Mouse (Mus musculus) heart, embryonic 11.5 days (tissue): ENCODE results near the gene Rtp2. TPM values are rescaled to one million over a fixed set of nuclear protein-coding genes. Genes with fewer than 3 reads are reported as not detected.
"Not testable (repeated sequence)": the region's sequence is repeated elsewhere in the genome, so short reads cannot be mapped to it uniquely, and the experiment has no call there.

Source experiments
- ATAC-seq: fragments of 200-750 bp; cut with Nextera tagmentation; replicated peaks from 2 replicates; pipeline ENCODE4 v1.8.0; 2017; ENCODE audit warnings: moderate library complexity; ENCODE audit not compliant: insufficient number of reproducible peaks, low FRiP score, low TSS enrichment
- H3K27ac ChIP-seq: fragments of 300-500 bp; sonication (generic); 2 replicates; pipeline ENCODE4 v1.5.1; 2014; ENCODE audit warnings: mild to moderate bottlenecking, low read depth, low read length
- H3K27me3 ChIP-seq: fragments of 300-500 bp; sonication (generic); 2 replicates; pipeline ENCODE4 v1.6.1; 2014; ENCODE audit warnings: mild to moderate bottlenecking, low read length, mixed read lengths; ENCODE audit not compliant: control insufficient read depth, insufficient read depth
- H3K36me3 ChIP-seq: fragments of 300-500 bp; sonication (generic); 2 replicates; pipeline ENCODE4 v1.6.1; 2014; ENCODE audit warnings: mild to moderate bottlenecking, low read length, moderate library complexity, mixed read lengths; ENCODE audit not compliant: control insufficient read depth, insufficient read depth
- H3K4me1 ChIP-seq: fragments of 300-500 bp; sonication (generic); 2 replicates; pipeline ENCODE4 v1.6.1; 2014; ENCODE audit warnings: low read length; ENCODE audit not compliant: control insufficient read depth, insufficient read depth
- H3K4me2 ChIP-seq: fragments of 300-500 bp; sonication (generic); 2 replicates; pipeline ENCODE4 v1.6.1; 2014; ENCODE audit warnings: mild to moderate bottlenecking, moderate library complexity
- H3K4me3 ChIP-seq: fragments of 300-500 bp; sonication (generic); 2 replicates; pipeline ENCODE4 v1.5.1; 2014; ENCODE audit warnings: low read depth, low read length
- H3K9ac ChIP-seq: fragments of 300-500 bp; sonication (generic); 2 replicates; pipeline ENCODE4 v1.6.1; 2014; ENCODE audit warnings: mild to moderate bottlenecking, low read depth, low read length, moderate library complexity
- H3K9me3 ChIP-seq: fragments of 300-500 bp; sonication (generic); replicated peaks from 2 replicates; pipeline ENCODE4 v1.6.1; 2016; ENCODE audit warnings: low read length; ENCODE audit not compliant: control insufficient read depth
- WGBS: fragments of 180-500 bp; shearing (Covaris S2); extraction: QIAGEN DNeasy Blood & Tissue Kit; methylation state at CpG from one replicate; pipeline ENCODE4 v1.1.7; 2014; ENCODE audit not compliant: insufficient replicate concordance; 5-methylcytosine and 5-hydroxymethylcytosine counted together
- polyA plus RNA-seq: library from polyadenylated mRNA; unstranded; fragments of >200 nt; fragmentation: Nextera tagmentation; extraction: Ambion mirVana; gene quantifications from 2 replicates; pipeline ENCODE4 v1.2.1, GENCODE M21; 2014

Gene Rtp2
- polyA plus RNA-seq, 1 experiment from 2014 or later: not detected

DNA sequence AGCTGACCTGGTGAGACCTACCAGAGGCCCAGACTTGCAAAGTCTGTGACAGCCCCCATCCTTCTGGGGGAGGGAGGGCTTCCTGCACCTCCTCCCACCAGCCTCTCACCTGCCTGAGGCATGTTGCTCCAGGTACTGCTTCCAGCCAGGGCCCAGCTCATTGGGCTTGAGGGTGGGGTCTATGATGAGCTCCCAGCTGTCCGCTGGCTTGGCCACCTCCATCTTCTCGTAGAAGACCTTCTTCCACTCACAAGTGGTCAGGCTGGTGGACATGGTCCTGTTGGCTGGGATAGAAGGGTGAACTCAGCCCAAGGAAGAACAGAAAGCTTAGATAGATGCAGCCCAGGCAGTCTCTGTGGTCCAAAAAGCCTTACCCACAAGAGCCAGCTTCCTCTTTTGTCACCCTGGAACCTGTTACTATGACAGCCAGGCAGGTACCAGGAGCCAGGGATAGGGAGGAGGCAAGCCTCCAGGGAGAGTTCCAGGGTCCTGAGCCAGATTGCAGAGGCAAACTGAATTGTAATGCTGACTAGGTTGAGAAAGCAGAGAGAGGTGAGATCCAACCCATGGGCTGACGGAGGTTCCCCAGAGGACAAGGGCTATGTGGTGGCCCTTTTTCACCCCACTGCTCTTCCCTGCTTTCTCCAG is 1.6 kb downstream of the Rtp2 start:
- no peaks in the 10 kb centered on the region for H3K9me3 ChIP-seq
- WGBS: 79% methylated on average over 3 of the region's 3 CpGs
- no peak overlapping the region for H3K9ac ChIP-seq
- H3K4me1 ChIP-seq: peaks cover 3% of the 10 kb centered on the region; the same call in 1 of the 2 replicates
- H3K4me2 ChIP-seq: no peak overlapping the region
- H3K27me3 ChIP-seq: peaks cover 6% of the 10 kb centered on the region; the same call in 1 of the 2 replicates
- no peak for ATAC-seq
- H3K36me3 ChIP-seq: no peaks in the 10 kb centered on the region
- H3K27ac ChIP-seq: no peak overlapping the region
- H3K4me3 ChIP-seq: no peak overlapping the region

DNA sequence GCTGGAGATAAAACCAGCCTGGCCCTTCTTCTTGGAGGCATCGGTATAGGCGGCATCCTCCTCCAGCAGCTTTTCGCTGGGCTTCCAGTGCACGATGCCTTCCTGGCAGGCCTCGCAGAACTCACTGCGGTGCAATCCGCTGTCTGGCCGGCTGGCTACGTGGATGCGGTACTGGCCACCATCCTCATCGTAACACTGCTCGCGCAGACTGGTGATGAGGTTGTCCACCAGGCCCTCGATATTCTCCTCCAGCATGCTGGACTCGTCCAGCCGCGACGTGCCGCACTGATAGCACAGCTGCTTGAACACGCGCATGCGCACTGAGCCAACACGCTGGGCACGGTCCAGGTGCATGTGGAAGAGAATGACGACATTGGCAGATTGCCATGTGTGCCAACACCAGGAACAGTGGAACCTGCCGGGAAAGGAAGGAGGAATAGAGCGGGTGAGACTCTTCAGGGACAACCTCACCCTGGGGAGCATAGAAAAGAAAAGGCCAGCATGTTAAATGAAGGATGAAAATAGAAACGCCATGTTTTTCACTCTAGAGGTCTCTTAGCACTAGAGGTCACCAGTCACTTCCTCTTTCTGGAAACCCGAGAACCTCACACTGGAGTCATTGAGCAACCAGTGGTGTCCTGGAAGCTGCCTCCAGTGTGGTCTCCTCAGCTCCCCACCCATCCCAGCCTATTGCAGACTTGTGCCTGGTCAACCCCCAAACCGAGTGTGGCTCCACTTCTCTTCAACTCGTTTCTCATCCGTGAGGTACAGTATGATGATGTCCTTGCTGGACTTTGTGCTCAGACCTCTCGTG is 4.7 kb downstream of the Rtp2 start:
- H3K27me3 ChIP-seq: peaks cover 6% of the 10 kb centered on the region; the same call in 1 of the 2 replicates
- no peak overlapping the region for H3K27ac ChIP-seq
- ATAC-seq: no peak
- H3K4me3 ChIP-seq: no peak overlapping the region
- no peaks in the 10 kb centered on the region for H3K9me3 ChIP-seq
- H3K4me1 ChIP-seq: peaks cover 3% of the 10 kb centered on the region; the same call in 1 of the 2 replicates
- no peaks in the 10 kb centered on the region for H3K36me3 ChIP-seq
- no peak overlapping the region for H3K9ac ChIP-seq
- WGBS: 87% methylated on average over 33 of the region's 33 CpGs
- no peak overlapping the region for H3K4me2 ChIP-seq

DNA sequence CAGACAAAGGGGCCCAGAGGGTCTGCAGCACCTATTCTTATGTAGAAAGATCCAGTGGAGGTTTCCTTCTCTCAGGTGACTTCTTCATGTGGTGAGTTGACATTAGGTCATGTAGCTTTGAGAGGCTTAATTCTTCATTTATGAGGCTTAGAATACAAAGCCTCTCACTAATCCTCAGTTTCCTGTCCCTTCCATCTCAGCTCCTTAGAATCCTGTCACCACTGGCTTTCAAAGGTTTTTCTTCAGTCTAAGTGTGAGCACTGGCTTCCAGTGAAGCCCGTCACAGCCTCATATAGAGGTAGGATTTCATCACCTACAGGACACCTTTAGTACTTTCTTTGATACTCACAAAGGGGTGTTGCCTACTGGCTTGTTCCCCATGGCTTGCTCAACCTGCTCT is 9.3 kb downstream of the Rtp2 start:
- no peak overlapping the region for H3K9ac ChIP-seq
- H3K36me3 ChIP-seq: no peaks in the 10 kb centered on the region
- no peaks in the 10 kb centered on the region for H3K4me1 ChIP-seq
- H3K4me2 ChIP-seq: no peak overlapping the region
- no peaks in the 10 kb centered on the region for H3K27me3 ChIP-seq
- no peaks in the 10 kb centered on the region for H3K9me3 ChIP-seq
- WGBS: 76% methylated on average over 1 of the region's 1 CpGs
- H3K4me3 ChIP-seq: no peak overlapping the region
- H3K27ac ChIP-seq: no peak overlapping the region
- ATAC-seq: no peak

DNA sequence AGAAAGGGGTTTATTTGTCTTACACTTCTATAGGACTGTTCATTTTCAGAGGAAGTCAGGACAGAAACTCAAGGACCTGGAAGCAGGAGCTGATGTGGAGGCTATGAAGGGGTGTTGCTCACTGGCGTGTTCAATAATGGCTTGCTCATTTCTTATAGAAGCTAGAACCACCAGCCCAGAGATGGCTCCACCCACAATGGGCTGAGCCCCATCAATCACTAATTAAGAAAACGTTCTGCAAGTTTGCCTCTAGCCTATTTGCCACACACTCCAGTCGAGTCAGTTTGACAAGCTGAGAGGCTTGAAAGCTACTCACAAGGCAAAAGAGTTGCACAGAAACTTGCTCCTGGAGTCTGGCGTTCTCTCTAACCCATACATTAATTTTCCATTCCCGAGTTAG is 10.5 kb downstream of the Rtp2 start:
- ATAC-seq: no peak
- Histone ChIP-seq H3K27me3 (no peaks in the 10 kb centered on the region), H3K4me2 (no peak overlapping the region), H3K4me3 (no peak overlapping the region), H3K9me3 (no peaks in the 10 kb centered on the region), H3K27ac (no peak overlapping the region), H3K9ac (no peak overlapping the region), H3K36me3 (no peaks in the 10 kb centered on the region), H3K4me1 (no peaks in the 10 kb centered on the region)
- WGBS: 61% methylated on average over 5 of the region's 5 CpGs

DNA sequence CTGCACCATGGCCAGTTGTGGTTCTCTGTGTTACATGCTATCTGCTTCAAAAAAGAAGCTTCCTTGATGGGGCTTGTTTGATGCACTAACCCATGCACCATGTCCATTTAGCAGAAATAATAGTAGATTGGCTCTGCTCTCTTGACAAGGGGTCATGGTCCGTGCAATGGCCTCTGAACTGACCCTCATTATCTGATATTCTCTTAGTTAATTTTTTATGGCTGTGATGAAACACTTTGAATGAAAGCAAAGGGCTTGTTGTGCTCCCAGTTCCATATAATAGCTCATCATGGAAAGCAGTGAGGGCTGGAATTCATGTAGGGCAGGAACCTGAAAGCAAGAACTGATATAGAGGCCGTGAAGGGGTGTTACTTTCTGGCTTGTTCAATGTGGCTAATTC is 12.8 kb downstream of the Rtp2 start:
- WGBS: 73% methylated on average over 2 of the region's 2 CpGs

DNA sequence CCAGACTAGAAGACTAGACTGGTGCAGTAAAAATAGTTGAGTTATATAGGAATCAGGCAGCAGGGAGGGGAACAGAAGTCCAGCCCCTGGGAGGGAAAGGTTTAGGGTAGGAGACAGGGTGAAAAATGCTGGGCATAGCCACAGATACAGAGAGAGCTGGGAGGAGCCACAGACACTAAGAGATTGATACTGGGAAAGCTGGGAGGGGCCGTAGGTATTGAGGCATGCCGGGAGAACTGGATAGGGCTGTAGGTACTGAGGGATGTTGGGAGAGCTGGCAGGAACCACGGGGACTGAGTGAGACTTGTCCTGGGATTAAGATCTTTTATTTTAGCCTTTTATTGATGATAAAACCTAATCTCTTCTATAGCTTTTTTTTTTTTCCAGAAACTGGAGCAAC is 18.8 kb downstream of the Rtp2 start:
- Histone ChIP-seq H3K9ac (no peak overlapping the region), H3K9me3 (no peaks in the 10 kb centered on the region; the same call in 1 of the 2 replicates), H3K4me2 (no peak overlapping the region; the same call in 1 of the 2 replicates), H3K36me3 (no peaks in the 10 kb centered on the region), H3K27me3 (no peaks in the 10 kb centered on the region), H3K4me1 (no peaks in the 10 kb centered on the region), H3K27ac (no peak overlapping the region), H3K4me3 (no peak overlapping the region)
- 38% methylated on average over 3 of the region's 3 CpGs for WGBS
- no peak for ATAC-seq

More for the DNA sequence above, 12.8 kb downstream of the Rtp2 start:
- no peaks in the 10 kb centered on the region for H3K9me3 ChIP-seq
- no peaks in the 10 kb centered on the region for H3K36me3 ChIP-seq
- no peak overlapping the region for H3K27ac ChIP-seq
- H3K4me3 ChIP-seq: no peak overlapping the region
- H3K4me1 ChIP-seq: no peaks in the 10 kb centered on the region
- ATAC-seq: no peak
- no peaks in the 10 kb centered on the region for H3K27me3 ChIP-seq
- H3K4me2 ChIP-seq: no peak overlapping the region
- no peak overlapping the region for H3K9ac ChIP-seq

DNA sequence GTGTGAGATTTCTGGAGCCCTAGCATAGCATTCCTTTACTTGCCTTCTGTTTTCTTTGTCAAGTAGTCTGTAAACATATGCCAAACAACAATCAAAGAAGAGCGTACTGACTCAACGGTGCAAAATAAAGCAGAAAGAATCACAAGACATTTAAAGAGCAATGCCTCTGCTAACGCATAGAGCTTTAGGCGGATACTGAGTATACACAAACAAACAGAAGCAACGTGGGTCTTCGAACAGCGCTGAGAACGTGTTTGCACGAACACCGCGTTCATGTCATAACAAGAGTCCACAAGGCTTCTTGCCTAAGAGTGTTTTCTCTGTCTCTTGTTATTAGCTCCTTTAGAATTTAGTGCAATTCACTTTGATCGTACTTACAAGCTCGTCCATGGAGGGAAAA is 19.5 kb downstream of the Rtp2 start:
- no peak for ATAC-seq
- Histone ChIP-seq H3K9me3 (no peaks in the 10 kb centered on the region; the same call in 1 of the 2 replicates), H3K27me3 (no peaks in the 10 kb centered on the region), H3K4me1 (no peaks in the 10 kb centered on the region), H3K4me3 (no peak overlapping the region), H3K27ac (no peak overlapping the region), H3K36me3 (no peaks in the 10 kb centered on the region), H3K4me2 (no peak overlapping the region), H3K9ac (no peak overlapping the region)
- WGBS: 73% methylated on average over 13 of the region's 13 CpGs

DNA sequence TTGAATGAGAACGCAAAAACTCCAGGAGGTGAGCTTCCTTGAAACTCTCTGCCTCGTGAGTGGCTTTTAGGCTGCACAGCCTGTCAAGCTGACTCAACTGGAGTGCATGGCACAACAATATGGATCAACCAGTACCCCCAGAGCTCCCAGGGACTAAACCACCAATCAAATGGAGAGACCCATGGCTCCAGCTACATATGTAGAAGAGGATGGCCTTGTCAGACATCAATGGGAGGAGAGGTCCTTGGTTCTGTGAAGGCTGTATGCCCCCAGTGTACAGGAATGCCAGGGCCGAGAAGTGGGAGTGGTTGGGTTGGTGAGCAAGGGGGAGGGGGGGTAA is 23.2 kb downstream of the Rtp2 start:
- ATAC-seq, H3K36me3 ChIP-seq: not testable (repeated sequence)
- 77% methylated on average over 3 of the region's 3 CpGs for WGBS

More for the DNA sequence above, 23.2 kb downstream of the Rtp2 start:
- not testable (repeated sequence) for H3K4me1 ChIP-seq, H3K4me2 ChIP-seq, H3K9me3 ChIP-seq, H3K9ac ChIP-seq, H3K27me3 ChIP-seq, H3K4me3 ChIP-seq, H3K27ac ChIP-seq
